Mouse (Mus musculus) midbrain, embryonic 11.5 days (tissue): ENCODE data around the gene Pmp22. TPM values are rescaled to one million over a fixed set of nuclear protein-coding genes. Genes with fewer than 3 reads are reported as not detected.

Experiments
- ATAC-seq: fragments of 200-750 bp; cut with Nextera tagmentation; 2 replicates; pipeline ENCODE4 v1.8.0; 2017; ENCODE audit warnings: moderate TSS enrichment, moderate library complexity; ENCODE audit not compliant: low FRiP score
- DNase-seq: peaks from one replicate; pipeline ENCODE4 v3.0.0; 2015; ENCODE audit warnings: low spot score; ENCODE audit errors: missing footprints
- H3K27ac ChIP-seq: fragments of 300-500 bp; sonication (generic); 2 replicates; pipeline ENCODE4 v1.5.1; 2014; ENCODE audit warnings: low read depth, low read length
- H3K27me3 ChIP-seq: fragments of 300-500 bp; sonication (generic); 2 replicates; pipeline ENCODE4 v1.6.1; 2014; ENCODE audit warnings: mild to moderate bottlenecking, low read length, moderate library complexity, mixed read lengths; ENCODE audit not compliant: control insufficient read depth, insufficient read depth
- H3K36me3 ChIP-seq: fragments of 300-500 bp; sonication (generic); 2 replicates; pipeline ENCODE4 v1.6.1; 2014; ENCODE audit warnings: mild to moderate bottlenecking, low read length, moderate library complexity, mixed read lengths; ENCODE audit not compliant: control insufficient read depth, insufficient read depth
- H3K4me1 ChIP-seq: fragments of 300-500 bp; sonication (generic); 2 replicates; pipeline ENCODE4 v1.6.1; 2014; ENCODE audit warnings: low read length; ENCODE audit not compliant: control insufficient read depth, insufficient read depth
- H3K4me2 ChIP-seq: fragments of 300-500 bp; sonication (generic); 2 replicates; pipeline ENCODE4 v1.6.1; 2014; ENCODE audit warnings: mild to moderate bottlenecking, moderate library complexity
- H3K4me3 ChIP-seq: fragments of 300-500 bp; sonication (generic); 2 replicates; pipeline ENCODE4 v1.5.1; 2014; ENCODE audit warnings: low read depth, low read length
- H3K9ac ChIP-seq: fragments of 300-500 bp; sonication (generic); 2 replicates; pipeline ENCODE4 v1.6.1; 2014; ENCODE audit warnings: low read length
- H3K9me3 ChIP-seq: fragments of 300-500 bp; sonication (generic); 2 replicates; pipeline ENCODE4 v1.6.1; 2016; ENCODE audit warnings: low read length; ENCODE audit not compliant: control insufficient read depth
- WGBS: fragments of 180-500 bp; shearing (Covaris S2); extraction: QIAGEN DNeasy Blood & Tissue Kit; methylation state at CpG from one replicate; pipeline ENCODE4 v1.1.7; 2014; 5-methylcytosine and 5-hydroxymethylcytosine counted together
- polyA plus RNA-seq: library from polyadenylated mRNA; unstranded; fragments of >200 nt; fragmentation: Nextera tagmentation; extraction: Ambion mirVana; gene quantifications from 2 replicates; pipeline ENCODE4 v1.2.1, GENCODE M21; 2014

Gene Pmp22
- polyA plus RNA-seq, 1 experiment from 2014 or later, result 34.9 TPM

DNA sequence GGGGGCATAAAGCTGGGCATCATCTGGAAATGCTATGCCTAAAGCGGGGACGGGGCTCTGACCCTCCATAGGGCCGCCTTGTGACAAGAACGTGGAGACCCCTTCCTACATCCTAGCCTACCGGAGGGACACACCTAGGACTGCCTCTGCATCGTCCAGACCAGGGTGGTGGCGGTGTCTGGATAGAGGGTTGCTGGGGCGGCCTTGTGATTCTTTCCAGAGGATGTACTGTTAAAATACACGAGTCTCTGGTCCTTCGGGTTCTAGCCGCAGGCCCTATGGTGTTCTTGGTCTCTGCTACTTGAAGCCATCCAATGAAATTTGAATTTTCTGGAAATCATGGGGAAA lies 2.9 kb downstream of the Pmp22 start:
- Histone ChIP-seq H3K9me3 (no peaks in the 10 kb centered on the region), H3K36me3 (no peaks in the 10 kb centered on the region), H3K4me2 (peak overlapping the region; percentile 96), H3K4me1 (peaks cover 11% of the 10 kb centered on the region), H3K27me3 (peaks cover 51% of the 10 kb centered on the region), H3K4me3 (peak overlapping the region; percentile 26), H3K9ac (no peak overlapping the region), H3K27ac (no peak overlapping the region)
- peak; percentile 90 for DNase-seq
- ATAC-seq, result no peak
- WGBS, result 6% methylated on average over 11 of the region's 11 CpGs

DNA sequence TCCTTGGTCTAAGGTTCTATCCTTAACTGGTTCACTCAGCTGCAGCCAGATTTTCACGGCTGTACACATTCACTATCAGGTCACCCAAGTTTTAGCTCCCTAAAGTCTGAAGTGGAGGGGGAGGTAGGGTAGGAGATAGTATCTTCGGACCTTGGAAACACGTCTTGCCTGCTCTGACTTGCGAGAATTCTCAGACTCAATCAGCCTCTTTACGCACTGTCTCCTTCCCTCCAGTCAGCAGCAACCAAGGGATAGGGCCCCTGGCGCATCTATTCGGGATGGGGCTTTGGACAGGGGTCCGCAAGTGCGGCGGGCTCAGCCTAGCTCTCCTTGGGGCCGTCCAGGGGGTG lies 3.3 kb downstream of the Pmp22 start:
- WGBS, result 2% methylated on average over 11 of the region's 11 CpGs
- H3K27ac ChIP-seq, result no peak overlapping the region
- H3K9ac ChIP-seq, result peak overlapping the region; percentile 72
- DNase-seq (peak; percentile 95), ATAC-seq (no peak)
- H3K9me3 ChIP-seq, result no peaks in the 10 kb centered on the region
- peaks cover 11% of the 10 kb centered on the region for H3K4me1 ChIP-seq
- peak overlapping the region; percentile 96 for H3K4me2 ChIP-seq
- H3K4me3 ChIP-seq, result peak overlapping the region; percentile 55
- peaks cover 51% of the 10 kb centered on the region for H3K27me3 ChIP-seq
- H3K36me3 ChIP-seq, result no peaks in the 10 kb centered on the region

DNA sequence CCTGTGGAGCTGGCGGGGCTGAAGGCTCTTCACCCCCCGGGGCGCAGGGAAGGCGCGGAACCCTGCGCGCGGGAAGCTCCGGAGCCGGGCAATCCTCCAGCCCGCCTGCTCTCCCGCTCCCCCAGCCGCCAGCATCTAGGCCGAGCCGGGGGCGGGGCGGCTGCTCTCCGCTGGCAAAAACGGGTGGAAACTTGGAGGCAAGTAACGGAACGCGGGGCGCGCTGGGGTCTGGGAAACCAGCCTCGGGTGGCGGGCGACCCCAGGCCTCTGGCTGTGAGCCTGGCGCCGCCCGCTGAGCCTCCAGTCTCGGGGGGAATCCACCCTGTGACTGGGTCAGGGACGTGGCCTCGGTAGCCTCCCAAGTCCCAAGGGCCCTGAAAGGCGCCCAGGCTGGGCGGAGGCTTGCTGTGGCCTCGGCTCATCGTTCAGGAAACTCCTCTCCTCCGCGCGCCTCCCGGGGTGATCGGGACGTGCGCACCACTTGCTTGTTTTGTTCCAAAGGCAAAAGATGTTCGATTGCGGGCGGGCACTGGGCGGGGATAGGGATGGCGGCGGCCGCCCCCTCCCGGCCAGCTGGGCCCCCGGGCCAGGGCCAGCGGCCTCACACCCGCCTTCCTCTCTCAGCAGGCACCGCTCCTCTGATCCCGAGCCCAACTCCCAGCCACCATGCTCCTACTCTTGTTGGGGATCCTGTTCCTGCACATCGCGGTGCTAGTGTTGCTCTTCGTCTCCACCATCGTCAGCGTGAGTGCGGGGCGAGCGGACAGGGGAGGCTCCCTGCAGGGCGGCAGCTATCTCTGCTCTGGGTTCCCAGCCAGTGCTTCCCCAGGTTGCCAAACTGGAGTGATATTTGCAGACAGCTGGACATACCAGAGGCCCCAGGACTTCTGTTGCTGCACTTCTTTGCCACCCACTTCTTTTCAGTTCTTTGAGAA lies 4.0 kb downstream of the Pmp22 start:
- Histone ChIP-seq H3K27ac (no peak overlapping the region), H3K27me3 (peaks cover 51% of the 10 kb centered on the region), H3K9ac (peak overlapping the region; percentile 72), H3K4me2 (peak overlapping the region; percentile 96), H3K9me3 (no peaks in the 10 kb centered on the region), H3K4me3 (peak overlapping the region; percentile 55), H3K36me3 (no peaks in the 10 kb centered on the region), H3K4me1 (peaks cover 11% of the 10 kb centered on the region)
- ATAC-seq (peak; percentile 50), DNase-seq (peak; percentile 96)
- WGBS, result under 1% methylated on average over 65 of the region's 66 CpGs

DNA sequence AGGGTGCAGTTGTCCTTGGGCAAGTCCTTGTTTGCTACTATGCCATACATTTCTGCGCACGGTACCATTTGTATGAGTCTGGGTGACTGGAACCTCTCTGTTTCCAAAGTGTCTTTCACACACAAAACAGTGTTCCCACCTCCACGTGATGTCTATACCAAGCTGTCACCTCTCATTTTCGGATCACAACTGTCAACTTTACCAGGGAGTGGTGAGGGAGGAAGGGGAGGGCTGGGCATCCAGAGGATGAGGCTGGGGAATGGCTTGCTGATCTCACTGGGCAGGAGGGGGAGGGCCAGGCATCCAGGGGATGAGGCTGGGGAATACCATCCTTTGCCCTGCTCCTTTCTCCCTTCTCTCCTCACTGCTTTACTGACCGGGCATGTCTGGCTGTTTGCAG lies 5.2 kb downstream of the Pmp22 start:
- WGBS, result 78% methylated on average over 5 of the region's 5 CpGs
- DNase-seq (no peak), ATAC-seq (no peak)
- Histone ChIP-seq H3K4me3 (no peak overlapping the region), H3K27me3 (peaks cover 51% of the 10 kb centered on the region), H3K4me1 (peaks cover 11% of the 10 kb centered on the region), H3K4me2 (no peak overlapping the region), H3K9ac (no peak overlapping the region), H3K9me3 (no peaks in the 10 kb centered on the region), H3K27ac (no peak overlapping the region), H3K36me3 (no peaks in the 10 kb centered on the region)

DNA sequence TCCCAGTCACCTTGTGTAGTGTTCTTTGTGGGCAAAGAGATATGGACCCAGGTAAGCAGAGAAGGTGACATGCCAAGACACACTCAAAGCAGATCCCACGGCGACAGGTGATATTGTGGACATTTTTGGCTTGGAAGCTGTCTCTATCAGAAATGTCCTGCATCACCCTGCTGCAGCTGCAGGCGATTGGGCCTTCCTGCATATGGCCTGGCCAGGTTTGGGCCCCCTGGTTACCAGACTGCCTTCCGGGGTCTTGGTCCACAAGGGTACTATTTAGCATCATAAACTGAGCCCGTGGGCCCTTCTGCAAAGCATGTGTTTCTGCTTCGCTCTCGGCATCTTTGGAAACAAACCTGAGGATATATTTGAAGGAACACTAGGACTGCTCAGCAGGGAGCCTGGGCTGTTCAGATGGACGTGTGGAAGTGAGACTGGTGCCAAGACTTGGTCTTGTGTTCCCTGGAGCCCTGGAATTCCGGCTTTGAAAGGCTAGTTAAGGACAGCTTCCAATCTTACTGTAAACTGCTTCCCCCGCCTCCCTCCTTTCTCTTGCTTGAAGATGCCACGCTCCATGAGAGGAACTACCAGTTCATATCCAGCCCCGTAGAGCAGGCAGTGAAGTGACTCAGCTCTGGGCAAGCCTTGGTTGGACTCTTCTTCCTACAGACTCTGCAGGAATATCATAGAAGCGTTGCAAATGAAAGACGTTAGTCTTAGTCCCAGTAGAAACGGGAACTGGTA lies 6.1 kb downstream of the Pmp22 start:
- H3K4me1 ChIP-seq, result peaks cover 11% of the 10 kb centered on the region
- no peak for DNase-seq
- H3K27me3 ChIP-seq, result peaks cover 45% of the 10 kb centered on the region
- H3K9ac ChIP-seq, result no peak overlapping the region
- no peak overlapping the region for H3K27ac ChIP-seq
- H3K4me3 ChIP-seq, result no peak overlapping the region
- no peak overlapping the region for H3K4me2 ChIP-seq
- H3K36me3 ChIP-seq, result no peaks in the 10 kb centered on the region
- ATAC-seq, result no peak
- H3K9me3 ChIP-seq, result no peaks in the 10 kb centered on the region
- WGBS, result 75% methylated on average over 15 of the region's 15 CpGs

DNA sequence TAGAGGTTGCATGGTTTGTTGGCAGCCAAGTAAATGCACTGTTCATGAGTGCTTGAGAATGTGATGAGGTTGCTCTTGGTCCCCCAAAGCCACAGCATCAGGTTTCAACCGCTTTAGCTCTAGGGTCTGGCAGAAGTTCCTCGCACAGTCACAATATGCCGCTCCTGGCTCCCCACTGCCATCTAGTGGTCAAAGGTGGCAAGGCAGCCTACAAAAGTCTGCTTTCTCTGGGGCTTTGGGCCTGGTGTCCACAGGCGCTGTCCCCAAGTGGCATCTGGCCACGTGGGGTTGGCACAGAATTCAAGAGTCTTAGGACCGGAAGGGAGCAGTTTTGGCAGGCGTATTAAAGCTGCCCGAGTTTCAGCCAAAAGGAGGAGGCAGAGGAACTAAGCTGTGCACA lies 6.8 kb downstream of the Pmp22 start:
- peak; percentile 99 for DNase-seq
- H3K27me3 ChIP-seq, result peaks cover 40% of the 10 kb centered on the region
- peak; percentile 68; the same call in 1 of the 2 replicates for ATAC-seq
- peaks cover 11% of the 10 kb centered on the region for H3K4me1 ChIP-seq
- H3K9ac ChIP-seq, result no peak overlapping the region
- no peak overlapping the region for H3K4me3 ChIP-seq
- no peak overlapping the region for H3K27ac ChIP-seq
- H3K4me2 ChIP-seq, result no peak overlapping the region
- H3K9me3 ChIP-seq, result no peaks in the 10 kb centered on the region
- 4% methylated on average over 8 of the region's 8 CpGs for WGBS
- H3K36me3 ChIP-seq, result no peaks in the 10 kb centered on the region

DNA sequence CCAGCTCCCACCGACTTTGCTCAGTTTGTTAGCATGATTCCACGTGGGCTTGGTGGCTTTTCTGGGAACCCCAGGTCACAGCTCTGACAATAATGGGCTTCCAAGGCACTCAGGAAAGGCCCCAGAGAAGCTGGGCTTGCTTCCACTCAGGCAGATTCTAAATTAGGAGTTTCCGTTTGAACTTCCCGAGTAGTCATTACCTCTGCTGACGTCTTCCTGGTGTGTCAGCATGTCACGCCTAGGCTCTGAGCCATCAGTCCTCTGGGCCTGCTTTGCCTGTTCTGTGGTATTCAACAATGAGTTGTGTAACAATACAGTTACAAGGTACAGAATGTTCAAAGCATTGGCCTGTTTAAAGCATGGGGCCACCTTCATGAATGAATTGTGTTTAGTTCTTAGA lies 7.4 kb downstream of the Pmp22 start:
- no peak for DNase-seq
- Histone ChIP-seq H3K27ac (no peak overlapping the region), H3K27me3 (peaks cover 34% of the 10 kb centered on the region), H3K4me2 (no peak overlapping the region), H3K9ac (no peak overlapping the region), H3K4me1 (peaks cover 10% of the 10 kb centered on the region), H3K9me3 (no peaks in the 10 kb centered on the region), H3K4me3 (no peak overlapping the region), H3K36me3 (no peaks in the 10 kb centered on the region)
- 84% methylated on average over 6 of the region's 6 CpGs for WGBS
- ATAC-seq, result no peak

DNA sequence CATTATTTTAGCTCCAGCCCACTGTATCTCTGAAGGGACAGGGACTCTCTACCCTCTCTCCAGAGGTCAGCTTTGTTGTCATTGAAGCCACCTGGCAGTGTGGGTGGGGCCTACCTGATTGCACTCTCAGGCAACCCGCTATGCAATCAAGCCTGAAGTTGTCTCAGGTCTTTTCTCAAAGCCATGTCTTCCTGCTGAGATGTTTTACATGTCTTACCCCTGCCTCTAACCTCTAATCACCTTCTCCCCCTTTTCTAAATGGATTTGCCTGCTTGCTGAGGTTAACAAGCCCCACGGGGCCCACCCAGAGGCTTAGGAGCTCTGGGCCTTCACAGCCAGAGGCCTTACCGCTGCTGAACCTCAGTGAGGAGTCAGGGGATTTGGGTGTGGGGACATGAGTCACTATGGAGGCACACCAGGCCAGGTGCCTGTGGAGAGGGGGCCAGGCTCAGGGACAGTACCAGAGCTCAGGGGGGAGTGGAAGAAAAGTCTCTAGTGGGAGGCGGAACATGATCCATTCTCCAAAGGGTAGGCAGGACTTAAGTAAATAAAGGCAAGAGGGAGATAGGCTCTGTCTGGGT lies 8.1 kb downstream of the Pmp22 start:
- H3K4me3 ChIP-seq, result no peak overlapping the region
- no peak overlapping the region for H3K4me2 ChIP-seq

DNA sequence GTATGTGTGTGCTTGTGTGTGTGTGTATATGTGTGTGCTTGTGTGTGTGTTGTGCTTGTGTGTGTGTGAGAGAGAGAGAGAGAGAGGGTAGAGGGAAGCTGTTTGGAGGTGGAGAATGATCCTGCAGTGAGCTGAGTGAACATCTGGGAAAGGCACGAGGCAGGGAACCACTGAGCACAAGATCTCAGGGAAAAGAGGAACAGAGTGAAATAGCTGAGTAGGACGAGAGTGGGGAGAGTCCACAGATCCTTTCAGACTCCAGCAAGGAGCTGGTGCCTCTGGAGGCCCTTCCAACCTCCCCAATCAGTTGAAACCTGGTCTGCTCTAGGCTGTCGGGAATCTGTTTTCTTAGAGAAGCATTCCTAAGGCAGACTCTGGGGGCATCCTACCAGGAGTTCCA lies 10.0 kb downstream of the Pmp22 start:
- 55% methylated on average over 3 of the region's 3 CpGs for WGBS
- no peak overlapping the region for H3K27ac ChIP-seq
- H3K9ac ChIP-seq, result no peak overlapping the region
- peaks cover 10% of the 10 kb centered on the region for H3K27me3 ChIP-seq
- H3K4me2 ChIP-seq, result no peak overlapping the region
- DNase-seq (no peak), ATAC-seq (no peak)
- H3K4me3 ChIP-seq, result no peak overlapping the region
- no peaks in the 10 kb centered on the region for H3K36me3 ChIP-seq
- no peaks in the 10 kb centered on the region for H3K4me1 ChIP-seq
- no peaks in the 10 kb centered on the region for H3K9me3 ChIP-seq

More for the DNA sequence above, 8.1 kb downstream of the Pmp22 start:
- Histone ChIP-seq H3K4me1 (peaks cover 4% of the 10 kb centered on the region), H3K9ac (no peak overlapping the region), H3K27ac (no peak overlapping the region), H3K36me3 (no peaks in the 10 kb centered on the region), H3K9me3 (no peaks in the 10 kb centered on the region), H3K27me3 (peaks cover 27% of the 10 kb centered on the region)
- 58% methylated on average over 4 of the region's 4 CpGs for WGBS
- DNase-seq (no peak), ATAC-seq (no peak)
